In the genomic region with DNA sequence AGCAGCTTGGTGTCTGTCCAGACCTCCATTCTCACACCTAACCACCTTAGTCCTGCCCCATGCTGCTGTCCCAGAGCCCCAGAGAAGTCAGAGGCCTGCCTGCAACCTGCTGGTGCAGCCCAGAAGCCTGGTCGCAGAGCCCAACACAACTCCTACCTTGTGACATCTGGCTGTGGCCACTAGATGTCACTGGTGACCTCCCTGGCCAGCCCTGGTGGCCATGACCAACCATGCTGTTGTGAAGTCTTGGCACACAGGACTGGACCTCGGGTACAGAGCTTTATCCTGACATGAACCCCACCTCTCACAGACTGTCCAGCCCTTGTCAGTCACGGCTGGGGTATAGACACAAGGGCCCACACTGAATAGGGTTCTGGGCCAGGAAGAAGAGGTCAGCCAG, we compare ENCODE assay signal across 8 mouse cellular contexts. TPM values are rescaled to one million over a fixed set of nuclear protein-coding genes. Genes with fewer than 3 reads are reported as not detected.
DNase-seq lines count a peak whose midpoint lies in the region; ATAC-seq and TF ChIP-seq lines count a peak whose summit lies in the region.

No protein-coding gene starts in this region.

- H3K4me2 ChIP-seq in hindbrain, postnatal 0 days (ENCODE audit: low read depth, low read length): no peak overlapping the region

- H3K27me3 ChIP-seq in spleen, adult 2 months (ENCODE audit: control insufficient read depth, insufficient read depth, low read length): no peaks in the 10 kb centered on the region
- H3K27me3 ChIP-seq in hindbrain, postnatal 0 days (ENCODE audit: insufficient read depth, low read length): 0 out of 2 replicates have a peak, but pooled peaks cover 6% of the 10 kb centered on the region

- WGBS in spleen, adult 2 months: 19% methylated on average over 3 of the region's 3 CpGs
- WGBS in hindbrain, postnatal 0 days: 16% methylated on average over 3 of the region's 3 CpGs

- H3K36me3 ChIP-seq in spleen, adult 2 months (ENCODE audit: control insufficient read depth, insufficient read depth, low read length): no peaks in the 10 kb centered on the region
- no peaks in the 10 kb centered on the region for H3K36me3 ChIP-seq in hindbrain, postnatal 0 days (ENCODE audit: insufficient read depth, low read length)

- TF ChIP-seq CTCF in spleen, adult 2 months (IDR thresholded peaks at IDR 0.05; ENCODE audit: extremely low read depth, insufficient read depth, insufficient read length, insufficient replicate concordance): peak; percentile 66; the same call in 1 of the 2 replicates
- peak; percentile 97 for TF ChIP-seq CTCF in hindbrain, postnatal 0 days (IDR thresholded peaks at IDR 0.05; ENCODE audit: low read depth)

- ATAC-seq in hindbrain, postnatal 0 days: peak; percentile 79

- TF ChIP-seq POLR2A in spleen, adult 2 months (IDR thresholded peaks at IDR 0.05; ENCODE audit: low read depth, low read length): no peak

- H3K27ac ChIP-seq in spleen, adult 2 months (ENCODE audit: insufficient read depth, low read length): no peak overlapping the region
- no peak overlapping the region for H3K27ac ChIP-seq in hindbrain, postnatal 0 days

- intact Hi-C loops in gastrocnemius, postnatal 14 days (cut with DNase I; ENCODE audit: low total_unique reads): no loop called here
- intact Hi-C loops in left cerebral cortex, postnatal 14 days (cut with DNase I): no loop called here

- peak in 1 of 2 experiments; percentile 22 for DNase-seq in spleen, adult 2 months (ENCODE audit: low read depth in 1 of 2, low spot score in 2 of 2)
- DNase-seq in spleen, adult 12 weeks (ENCODE audit: low spot score): no peak
- peak; percentile 87 for DNase-seq in embryo, embryonic 10 days (ENCODE audit: low spot score)
- DNase-seq in gastrocnemius, postnatal 14 days: peak; percentile 76
- peak; percentile 82 for DNase-seq in hindbrain, postnatal 0 days (ENCODE audit: low spot score)
- peak; percentile 69 to 73 for DNase-seq in left cerebral cortex, postnatal 14 days (ENCODE audit: low spot score in 2 of 2)
- DNase-seq in mesoderm, embryonic 11.5 days (ENCODE audit: low read depth, low spot score): peak; percentile 73
- DNase-seq in skeletal muscle tissue, adult 2 months (ENCODE audit: low read depth, low spot score): peak; percentile 74

- no peak overlapping the region for H3K4me3 ChIP-seq in spleen, adult 2 months (ENCODE audit: extremely low read depth, insufficient read depth, insufficient read length)
- H3K4me3 ChIP-seq in hindbrain, postnatal 0 days (ENCODE audit: low read length): no peak overlapping the region

- no peaks in the 10 kb centered on the region for H3K9me3 ChIP-seq in hindbrain, postnatal 0 days (ENCODE audit: low read length)

- no peaks in the 10 kb centered on the region for H3K4me1 ChIP-seq in spleen, adult 2 months (ENCODE audit: control insufficient read depth, insufficient read depth, insufficient read length)
- no peaks in the 10 kb centered on the region for H3K4me1 ChIP-seq in hindbrain, postnatal 0 days (ENCODE audit: insufficient read depth, low read length)

- H3K9ac ChIP-seq in hindbrain, postnatal 0 days (replicated peaks; ENCODE audit: low read length): no peak overlapping the region

RNA-seq across cellular contexts. Expression of a gene that starts 4.3 kb away (rescaled TPM):
- not detected in 2 replicates for polyA plus RNA-seq in spleen, adult 2 months (2012; rRNA removed)
- total RNA-seq in gastrocnemius, postnatal 14 days (2021): not detected
- not detected in 2 replicates for total RNA-seq in hindbrain, postnatal 0 days (2014; rRNA removed)
- not detected in 2 replicates for polyA plus RNA-seq in hindbrain, postnatal 0 days (2015; fragmentation: Nextera tagmentation; extraction: Ambion mirVana)
- under 1 TPM in 1 of 2 experiments, not detected in 1; 0.24 TPM for total RNA-seq in left cerebral cortex, postnatal 14 days (2021)

RNA-seq across cellular contexts. Expression of a gene that starts 35.6 kb away (rescaled TPM):
- not detected in 2 replicates for polyA plus RNA-seq in spleen, adult 2 months (2012; rRNA removed)
- not detected for total RNA-seq in gastrocnemius, postnatal 14 days (2021)
- total RNA-seq in hindbrain, postnatal 0 days (2014; rRNA removed): 0.16 TPM in 1 of 2 replicates, not detected in the other
- polyA plus RNA-seq in hindbrain, postnatal 0 days (2015; fragmentation: Nextera tagmentation; extraction: Ambion mirVana): 0.45 TPM in 2 replicates
- total RNA-seq in left cerebral cortex, postnatal 14 days (2021): 1 to 10 TPM; 1.1 to 1.9 TPM

RNA-seq across cellular contexts. Expression of a gene that starts 41.4 kb away (rescaled TPM):
- 0.19 and 0.29 TPM in 2 replicates for polyA plus RNA-seq in spleen, adult 2 months (2012; rRNA removed)
- total RNA-seq in gastrocnemius, postnatal 14 days (2021): under 1 TPM; 0.55 to 0.60 TPM
- total RNA-seq in hindbrain, postnatal 0 days (2014; rRNA removed): 66.3 and 71.8 TPM in 2 replicates
- polyA plus RNA-seq in hindbrain, postnatal 0 days (2015; fragmentation: Nextera tagmentation; extraction: Ambion mirVana): 18.9 and 20.6 TPM in 2 replicates
- 100 to 1,000 TPM; 365 to 381 TPM for total RNA-seq in left cerebral cortex, postnatal 14 days (2021)

Comparison
In these comparisons a context has a peak if more than half of its experiments do, and no peak if none do; other contexts are left out.
1. RNA of a gene that starts 41.4 kb away (total RNA-seq): 365 to 381 TPM in left cerebral cortex, postnatal 14 days and 66.3 to 71.8 TPM in hindbrain, postnatal 0 days; 0.55 to 0.60 TPM in gastrocnemius, postnatal 14 days; every median in the first group is over 10 times any median in the second.